Mouse (Mus musculus) MEL-GATA-1-ER (cell line): Measurements from ENCODE around the gene Olfr250.
"Not testable (repeated sequence)": the region's sequence is repeated elsewhere in the genome, so short reads cannot be mapped to it uniquely, and the experiment has no call there.

Experiments used
- DNase-seq: peaks from one replicate; pipeline ENCODE4 v3.0.0-alpha.2; 2012; ENCODE audit warnings: low read depth; ENCODE audit errors: extremely low read depth

Olfr250 gene

GRCm38 (mm10) chr9:38366596-38366995 lies at the start of gene Olfr250:
Gene Olfr250, plus strand, starts transcription at chr9:38366896.
- DNase-seq, result no peak

- DNase-seq, result no peak
These were observed 37.9 kb upstream of the Olfr250 start, which contains the start of gene Olfr25 for GRCm38 (mm10) chr9:38328760-38329159. Gene Olfr25, plus strand, starts transcription at chr9:38329060.

- no peak for DNase-seq
These were observed 18.6 kb upstream of the Olfr250 start, which contains the start of gene Olfr898 for GRCm38 (mm10) chr9:38348111-38348510. Gene Olfr898, plus strand, starts transcription at chr9:38348411.

- DNase-seq, result no peak
These were observed 10.1 kb downstream of the Olfr250 start, which contains the start of gene Olfr251 for GRCm38 (mm10) chr9:38376786-38377185. Gene Olfr251, plus strand, starts transcription at chr9:38377086.

- DNase-seq, result no peak
These were observed 34.7 kb downstream of the Olfr250 start, which contains the start of gene Olfr147 for GRCm38 (mm10) chr9:38401398-38401797. Gene Olfr147, plus strand, starts transcription at chr9:38401698.

- DNase-seq, result not testable (repeated sequence)
These were observed 40.8 kb downstream of the Olfr250 start for GRCm38 (mm10) chr9:38407502-38407901.

- DNase-seq, result not testable (repeated sequence)
These were observed 46.8 kb downstream of the Olfr250 start for GRCm38 (mm10) chr9:38413502-38413901.
